Mouse (Mus musculus) limb, embryonic 12.5 days (tissue): ENCODE data around the gene Kcnj1. TPM values are rescaled to one million over a fixed set of nuclear protein-coding genes. Genes with fewer than 3 reads are reported as not detected.
A peak's percentile ranks its signal among the peaks of the same experiment; 100 is the strongest.

ENCODE experiments used
- ATAC-seq: fragments of 200-750 bp; cut with Nextera tagmentation; 2 replicates; pipeline ENCODE4 v1.8.0; 2017; ENCODE audit warnings: low read depth, moderate TSS enrichment; ENCODE audit not compliant: insufficient number of reproducible peaks, insufficient read depth, low FRiP score, low TSS enrichment
- H3K27ac ChIP-seq: fragments of 300-500 bp; sonication (generic); 2 replicates; pipeline ENCODE4 v1.5.1; 2016; ENCODE audit warnings: mild to moderate bottlenecking, moderate library complexity
- H3K27me3 ChIP-seq: fragments of 300-500 bp; sonication (generic); 2 replicates; pipeline ENCODE4 v1.6.1; 2016; ENCODE audit warnings: mild to moderate bottlenecking, moderate library complexity
- H3K36me3 ChIP-seq: fragments of 300-500 bp; sonication (generic); 2 replicates; pipeline ENCODE4 v1.6.1; 2016; ENCODE audit warnings: mild to moderate bottlenecking, moderate library complexity
- H3K4me1 ChIP-seq: fragments of 300-500 bp; sonication (generic); replicated peaks from 2 replicates; pipeline ENCODE4 v1.6.1; 2016
- H3K4me2 ChIP-seq: fragments of 300-500 bp; sonication (generic); 2 replicates; pipeline ENCODE4 v1.6.1; 2016; ENCODE audit warnings: mild to moderate bottlenecking, moderate library complexity
- H3K4me3 ChIP-seq: fragments of 300-500 bp; sonication (generic); replicated peaks from 2 replicates; pipeline ENCODE4 v1.5.1; 2016; ENCODE audit warnings: mild to moderate bottlenecking
- H3K9ac ChIP-seq: fragments of 300-500 bp; sonication (generic); replicated peaks from 2 replicates; pipeline ENCODE4 v1.6.1; 2016; ENCODE audit warnings: mild to moderate bottlenecking, moderate library complexity
- H3K9me3 ChIP-seq: fragments of 300-500 bp; sonication (generic); 2 replicates; pipeline ENCODE4 v1.6.1; 2016; ENCODE audit warnings: mild to moderate bottlenecking, moderate library complexity
- WGBS: fragments of 180-500 bp; shearing (Covaris S2); methylation state at CpG from one replicate; pipeline ENCODE4 v1.1.7; 2016; 5-methylcytosine and 5-hydroxymethylcytosine counted together
- polyA plus RNA-seq: library from polyadenylated mRNA; unstranded; fragments of >200 nt; fragmentation: Nextera tagmentation; extraction: Ambion mirVana; gene quantifications from 2 replicates; pipeline ENCODE4 v1.2.1, GENCODE M21; 2016

Kcnj1 gene
- polyA plus RNA-seq, 1 experiment from 2014 or later: not detected

DNA sequence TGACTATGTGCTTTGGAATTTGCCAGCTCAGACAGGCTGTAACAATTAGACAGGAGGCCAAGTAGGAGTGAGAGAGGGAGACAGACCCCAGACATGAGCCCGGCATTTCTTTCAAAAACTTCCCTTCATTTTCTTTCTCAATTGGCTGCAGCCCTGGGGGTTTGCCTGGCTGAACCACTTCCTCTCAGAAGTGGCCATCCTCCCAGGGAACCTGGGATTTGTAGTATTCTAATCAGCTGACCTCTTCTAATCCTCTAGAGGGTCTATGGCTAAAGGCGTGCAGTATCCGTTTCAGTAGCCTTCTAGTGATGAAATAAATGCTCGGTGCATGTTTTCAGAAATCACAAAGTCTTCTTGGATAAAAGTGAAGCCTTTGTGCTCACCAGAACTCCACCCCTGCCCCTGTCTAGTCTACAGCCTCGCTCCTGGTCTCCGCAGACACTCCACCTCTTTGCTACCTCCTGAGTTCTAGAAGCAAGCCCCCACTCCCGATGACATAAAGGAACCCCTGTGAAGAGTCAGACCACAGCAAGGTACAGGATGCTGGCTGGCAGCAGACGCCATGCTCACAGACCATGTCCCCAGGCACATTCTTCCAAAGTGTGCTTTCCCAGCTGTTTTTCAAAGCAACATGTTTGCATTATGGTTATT, 45.3 kb downstream of the Kcnj1 start:
- H3K27me3 ChIP-seq: no peaks in the 10 kb centered on the region
- H3K36me3 ChIP-seq: peaks cover 28% of the 10 kb centered on the region
- H3K4me1 ChIP-seq: peaks cover 12% of the 10 kb centered on the region
- no peak overlapping the region for H3K9ac ChIP-seq
- no peak; the same call in 1 of the 2 replicates for ATAC-seq
- peak overlapping the region; percentile 78 for H3K27ac ChIP-seq
- H3K4me2 ChIP-seq: no peak overlapping the region
- no peak overlapping the region for H3K4me3 ChIP-seq
- WGBS: 33% methylated on average over 8 of the region's 8 CpGs
- no peaks in the 10 kb centered on the region for H3K9me3 ChIP-seq

DNA sequence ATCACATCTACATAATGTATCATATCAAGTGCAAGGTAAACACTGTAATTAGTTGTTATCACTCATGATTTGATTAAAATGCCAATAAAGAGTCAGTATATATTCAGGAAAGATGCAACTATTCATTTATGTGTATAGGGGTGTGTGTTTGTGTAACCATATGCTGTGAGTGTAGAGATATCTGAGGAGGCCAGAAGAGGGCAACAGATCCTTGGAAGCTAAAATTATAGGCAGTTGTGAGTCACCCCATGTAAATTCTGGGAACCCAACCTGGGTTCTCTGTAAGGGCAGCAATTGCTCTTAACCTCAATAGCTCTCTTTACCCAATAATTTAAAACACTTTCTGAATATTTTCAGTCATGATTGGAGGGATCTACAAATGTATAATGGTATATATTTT, 48.4 kb downstream of the Kcnj1 start:
- H3K4me1 ChIP-seq: peaks cover 12% of the 10 kb centered on the region
- peaks cover 55% of the 10 kb centered on the region for H3K36me3 ChIP-seq
- no peak overlapping the region for H3K4me3 ChIP-seq
- H3K9me3 ChIP-seq: no peaks in the 10 kb centered on the region
- H3K27ac ChIP-seq: no peak overlapping the region
- H3K4me2 ChIP-seq: no peak overlapping the region
- no peak overlapping the region for H3K9ac ChIP-seq
- no peaks in the 10 kb centered on the region for H3K27me3 ChIP-seq
- ATAC-seq: no peak

DNA sequence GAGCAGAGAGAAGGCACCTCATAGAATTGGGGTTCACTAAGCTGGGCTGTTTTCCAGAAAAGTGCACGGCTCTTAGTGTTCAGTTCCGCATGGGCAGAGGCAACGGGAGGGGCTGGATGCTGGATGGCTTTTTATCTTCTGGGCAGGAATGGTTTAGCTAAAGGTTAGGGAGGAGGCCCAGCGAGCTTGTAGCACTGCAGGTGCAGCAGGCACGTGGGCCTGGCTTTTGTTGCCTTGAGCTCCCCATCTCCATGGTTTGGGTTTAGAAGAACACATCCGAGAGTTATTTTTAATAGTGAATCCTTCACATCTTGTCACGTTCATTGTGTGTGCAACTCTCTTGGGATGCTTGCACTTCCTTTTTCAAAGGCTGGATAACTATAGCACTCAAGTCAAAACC, 53.0 kb downstream of the Kcnj1 start:
- no peak overlapping the region for H3K4me3 ChIP-seq
- H3K9ac ChIP-seq: no peak overlapping the region
- H3K4me2 ChIP-seq: no peak overlapping the region
- no peak overlapping the region for H3K27ac ChIP-seq
- H3K4me1 ChIP-seq: no peaks in the 10 kb centered on the region
- H3K9me3 ChIP-seq: no peaks in the 10 kb centered on the region
- WGBS: 85% methylated on average over 7 of the region's 7 CpGs
- no peak for ATAC-seq
- H3K27me3 ChIP-seq: no peaks in the 10 kb centered on the region
- H3K36me3 ChIP-seq: peaks cover 84% of the 10 kb centered on the region

DNA sequence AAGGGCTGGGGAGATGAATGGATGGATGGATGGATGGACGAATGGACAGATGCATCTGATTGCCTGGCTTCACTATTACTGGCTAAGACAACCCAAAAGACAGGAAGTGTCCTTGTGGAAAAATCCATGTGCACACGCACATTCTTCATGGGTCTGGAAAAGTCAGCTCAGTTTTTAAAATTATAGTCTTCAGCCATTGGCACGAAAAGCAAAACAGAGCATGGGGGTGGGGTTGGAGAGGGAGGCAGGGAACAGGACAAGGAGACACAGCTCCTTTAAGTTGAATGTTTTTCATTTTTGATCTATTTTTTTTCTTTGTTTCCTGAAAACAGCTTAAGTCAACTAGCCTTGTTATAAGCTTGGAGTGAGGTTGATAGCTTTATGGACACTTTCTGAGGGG, 58.8 kb downstream of the Kcnj1 start:
- Histone ChIP-seq H3K36me3 (peaks cover 93% of the 10 kb centered on the region), H3K27me3 (no peaks in the 10 kb centered on the region), H3K4me2 (no peak overlapping the region), H3K27ac (peak overlapping the region; percentile 23; the same call in 1 of the 2 replicates), H3K9ac (no peak overlapping the region), H3K4me3 (no peak overlapping the region), H3K4me1 (peaks cover 15% of the 10 kb centered on the region), H3K9me3 (no peaks in the 10 kb centered on the region)
- 77% methylated on average over 3 of the region's 3 CpGs for WGBS
- ATAC-seq: no peak

DNA sequence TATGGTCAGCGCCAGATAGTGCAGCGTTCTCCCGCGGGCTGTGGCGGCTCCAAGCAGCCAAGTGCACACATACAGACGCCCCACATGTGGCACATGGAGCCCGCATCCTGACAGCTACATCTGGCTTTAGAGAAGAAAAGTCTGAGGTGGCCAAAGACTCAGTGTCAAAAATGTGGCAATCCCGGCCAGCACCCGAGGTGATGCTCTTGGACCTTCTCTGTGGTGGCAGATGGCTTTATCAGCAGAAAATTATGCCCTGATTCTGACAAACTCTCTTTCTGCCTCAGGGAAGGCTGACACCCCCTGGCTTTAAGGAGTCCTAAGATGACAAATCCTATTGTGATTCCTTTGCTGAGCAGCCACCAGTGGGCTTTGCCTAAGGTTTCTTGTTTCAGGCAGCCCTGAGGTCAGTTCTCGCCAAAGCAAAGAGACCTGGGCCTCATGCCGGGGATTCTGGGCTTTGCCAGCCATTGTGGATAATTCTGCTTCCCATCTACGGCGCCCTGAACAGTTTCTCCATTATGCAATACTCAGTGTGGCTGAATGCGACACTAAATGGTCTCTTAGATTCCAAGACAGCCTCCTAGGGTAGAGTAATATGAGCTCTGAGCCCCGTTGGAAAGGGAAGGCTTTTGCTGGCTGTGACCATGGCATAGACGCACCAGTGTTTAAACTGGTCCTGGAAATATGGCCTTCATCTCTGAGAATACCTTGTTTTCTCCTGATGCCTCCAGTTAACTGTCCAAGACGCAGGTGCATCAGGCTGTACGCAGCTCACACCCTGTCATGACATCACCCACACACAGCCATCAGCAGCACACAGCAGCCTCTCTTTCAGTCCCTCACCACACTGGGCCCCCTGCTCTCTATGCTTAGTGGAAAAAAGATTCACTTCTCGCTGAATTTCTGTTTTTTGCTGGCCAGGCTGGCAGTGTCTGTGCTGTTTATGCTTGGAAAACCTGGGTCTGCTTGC, 62.2 kb downstream of the Kcnj1 start:
- Histone ChIP-seq H3K9ac (no peak overlapping the region), H3K4me1 (peaks cover 23% of the 10 kb centered on the region), H3K9me3 (no peaks in the 10 kb centered on the region), H3K4me3 (no peak overlapping the region), H3K27me3 (no peaks in the 10 kb centered on the region), H3K4me2 (no peak overlapping the region), H3K27ac (peak overlapping the region; percentile 75), H3K36me3 (peaks cover 90% of the 10 kb centered on the region)
- no peak for ATAC-seq
- 79% methylated on average over 19 of the region's 19 CpGs for whole genome bisulfite sequencing

DNA sequence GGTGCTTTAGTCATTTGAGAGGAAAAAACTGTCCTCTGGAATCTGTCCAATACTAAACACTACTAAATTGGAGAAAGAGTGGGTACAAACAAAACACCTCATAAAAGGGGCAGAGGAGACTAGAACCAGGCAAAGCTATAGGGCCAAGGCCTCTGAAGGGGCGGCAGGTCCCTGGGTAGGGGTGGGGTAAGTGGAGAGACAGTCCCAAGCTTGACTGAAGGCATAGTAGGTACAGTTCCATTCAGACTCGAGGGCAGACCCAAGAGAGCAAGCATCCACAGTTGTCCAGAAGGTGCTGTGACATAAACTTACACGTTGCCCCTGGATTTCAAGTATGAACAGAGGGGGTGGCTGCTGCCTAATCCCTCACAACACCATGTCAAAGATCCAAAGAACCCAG, 70.8 kb downstream of the Kcnj1 start:
- H3K4me1 ChIP-seq: peaks cover 25% of the 10 kb centered on the region
- WGBS: 51% methylated on average over 3 of the region's 3 CpGs
- peak overlapping the region; percentile 93 for H3K27ac ChIP-seq
- peaks cover 48% of the 10 kb centered on the region for H3K36me3 ChIP-seq
- no peak for ATAC-seq
- H3K9me3 ChIP-seq: no peaks in the 10 kb centered on the region
- H3K4me3 ChIP-seq: no peak overlapping the region
- H3K27me3 ChIP-seq: no peaks in the 10 kb centered on the region
- H3K9ac ChIP-seq: no peak overlapping the region
- no peak overlapping the region for H3K4me2 ChIP-seq

DNA sequence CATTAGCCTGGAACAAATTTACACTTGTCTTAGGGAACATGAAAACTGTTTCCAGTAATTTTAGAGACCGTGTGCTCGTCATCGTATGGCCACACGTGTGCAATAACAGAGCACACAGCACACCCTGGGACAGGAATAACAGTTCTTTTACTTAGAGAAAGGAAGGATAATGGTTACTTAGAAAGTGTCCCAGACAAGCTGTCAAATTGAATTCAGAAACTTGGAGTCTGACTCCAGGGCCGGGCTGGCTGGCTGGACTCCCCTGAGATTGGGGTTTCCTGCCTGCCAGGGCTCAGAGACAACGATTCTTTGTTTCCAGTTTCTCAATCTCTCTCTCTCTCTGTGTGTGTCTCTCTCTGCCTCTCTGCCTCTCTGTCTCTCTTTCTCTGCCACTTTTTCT, 71.5 kb downstream of the Kcnj1 start:
- Histone ChIP-seq H3K4me3 (no peak overlapping the region), H3K4me1 (peaks cover 25% of the 10 kb centered on the region), H3K27ac (peak overlapping the region; percentile 93), H3K9ac (no peak overlapping the region), H3K9me3 (no peaks in the 10 kb centered on the region), H3K27me3 (no peaks in the 10 kb centered on the region), H3K36me3 (peaks cover 49% of the 10 kb centered on the region), H3K4me2 (no peak overlapping the region)
- WGBS: 36% methylated on average over 6 of the region's 6 CpGs
- peak; percentile 65; the same call in 1 of the 2 replicates for ATAC-seq

DNA sequence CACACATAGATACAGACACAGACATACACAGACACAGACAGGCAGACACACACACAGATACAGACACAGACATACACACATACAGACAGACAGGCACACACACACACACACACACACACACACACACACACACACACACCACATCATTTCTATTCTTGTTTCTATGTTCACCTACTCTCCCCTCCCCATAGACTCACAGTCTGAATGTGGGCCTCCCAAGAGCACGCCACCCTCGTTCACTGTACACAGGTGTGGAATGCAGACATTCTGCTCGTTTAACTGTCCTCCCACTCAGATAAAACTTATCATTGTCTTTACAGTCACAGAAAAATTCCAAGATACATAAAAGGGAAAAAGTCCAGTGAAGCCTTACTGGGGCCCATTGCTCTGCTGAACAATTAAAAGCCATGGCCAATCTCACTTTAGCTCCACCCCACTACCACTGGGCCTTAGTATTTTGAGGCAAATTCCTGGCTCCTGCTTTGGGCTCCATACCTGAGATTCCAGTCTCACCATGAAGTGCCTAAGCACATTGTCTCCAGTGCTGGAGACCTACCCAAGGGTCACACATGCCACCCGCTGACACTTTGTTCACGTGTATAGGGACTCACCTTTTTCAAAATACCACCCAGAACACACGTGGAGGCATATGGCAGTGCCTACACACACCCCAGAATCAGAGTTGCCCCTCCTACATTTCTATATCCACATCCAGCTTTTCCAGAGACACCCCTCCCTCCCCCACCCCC, 72.3 kb downstream of the Kcnj1 start:
- peaks cover 25% of the 10 kb centered on the region for H3K4me1 ChIP-seq
- 0 out of 2 replicates have a peak, but pooled peaks have one; percentile 21 for ATAC-seq
- no peaks in the 10 kb centered on the region for H3K27me3 ChIP-seq
- WGBS: 76% methylated on average over 6 of the region's 6 CpGs
- H3K4me2 ChIP-seq: no peak overlapping the region
- H3K36me3 ChIP-seq: peaks cover 54% of the 10 kb centered on the region
- peak overlapping the region; percentile 93 for H3K27ac ChIP-seq
- no peak overlapping the region for H3K4me3 ChIP-seq
- no peaks in the 10 kb centered on the region for H3K9me3 ChIP-seq
- H3K9ac ChIP-seq: no peak overlapping the region

DNA sequence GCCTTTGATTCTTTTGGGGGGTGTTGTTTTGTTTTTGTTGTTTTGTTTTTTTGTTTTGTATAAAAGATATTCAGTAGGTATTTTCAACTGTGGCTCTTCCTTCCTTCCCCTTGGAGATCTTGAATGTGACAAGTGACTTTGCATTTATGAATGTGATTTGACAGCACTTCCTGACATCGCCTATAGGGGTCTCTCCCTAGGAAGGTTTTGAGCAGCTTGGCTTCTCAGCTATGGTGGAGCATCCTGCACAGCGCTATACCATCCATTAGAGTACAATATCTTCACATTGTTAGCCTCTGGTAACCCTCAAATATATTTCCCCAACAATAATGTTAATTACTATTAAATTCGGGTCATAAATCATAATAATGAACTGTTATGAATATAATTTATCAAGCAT, 73.5 kb downstream of the Kcnj1 start:
- Histone ChIP-seq H3K4me1 (peaks cover 25% of the 10 kb centered on the region), H3K27me3 (no peaks in the 10 kb centered on the region), H3K9me3 (no peaks in the 10 kb centered on the region), H3K27ac (no peak overlapping the region), H3K4me3 (no peak overlapping the region), H3K36me3 (peaks cover 54% of the 10 kb centered on the region), H3K4me2 (no peak overlapping the region), H3K9ac (no peak overlapping the region)
- ATAC-seq: no peak
- 48% methylated on average over 3 of the region's 3 CpGs for WGBS

DNA sequence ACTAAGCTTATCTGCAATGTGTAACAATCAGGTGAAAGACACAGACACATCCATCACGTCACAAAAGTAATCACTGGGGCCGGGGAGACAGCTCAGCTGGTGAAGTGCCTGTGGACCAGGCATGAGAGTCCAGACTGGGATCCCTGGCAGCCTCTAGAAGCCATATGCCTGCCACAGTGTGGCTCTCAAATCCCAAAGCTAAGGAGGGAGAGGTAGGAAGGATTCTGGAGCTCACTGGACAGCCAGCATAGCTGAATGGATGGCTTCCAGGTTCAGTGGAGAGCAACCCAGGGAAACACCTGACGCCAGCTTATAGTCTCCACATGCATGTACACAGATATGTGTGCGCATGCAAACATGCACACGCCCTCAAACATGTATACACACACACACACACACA, 76.5 kb downstream of the Kcnj1 start:
- H3K9ac ChIP-seq: no peak overlapping the region
- 88% methylated on average over 5 of the region's 5 CpGs for WGBS
- no peak overlapping the region for H3K4me2 ChIP-seq
- no peak for ATAC-seq
- H3K4me3 ChIP-seq: no peak overlapping the region
- H3K36me3 ChIP-seq: peaks cover 69% of the 10 kb centered on the region
- peaks cover 14% of the 10 kb centered on the region for H3K4me1 ChIP-seq
- H3K27ac ChIP-seq: no peak overlapping the region
- H3K27me3 ChIP-seq: no peaks in the 10 kb centered on the region
- H3K9me3 ChIP-seq: no peaks in the 10 kb centered on the region
